Mouse (Mus musculus): Measurements from ENCODE around the gene Phka1. TPM values are rescaled to one million over a fixed set of nuclear protein-coding genes. Genes with fewer than 3 reads are reported as not detected.

The Phka1 gene
- polyA plus RNA-seq, 1 experiment from 2014 or later = 5.8 TPM

DNA sequence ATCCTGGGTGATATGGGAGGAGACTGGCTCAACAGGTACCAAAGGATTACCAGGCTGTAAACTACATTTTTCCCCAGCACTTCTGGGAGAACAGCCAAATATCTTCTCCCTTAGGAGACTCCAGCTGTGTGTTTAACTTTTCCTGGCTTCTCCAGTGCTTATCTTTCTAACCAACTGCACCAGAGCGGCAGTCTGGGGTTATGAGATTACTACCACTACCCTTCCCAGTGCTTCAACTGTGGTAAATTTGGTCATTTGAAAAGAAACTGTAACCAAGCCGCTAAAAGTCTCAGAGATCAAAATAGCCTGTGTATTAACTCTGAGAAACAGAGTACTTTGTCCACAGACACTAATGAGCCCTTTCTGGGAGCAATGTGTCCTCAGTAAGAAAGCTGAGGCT, 42.8 kb downstream of the Phka1 start:
- no peaks in the 10 kb centered on the region for H3K9me3 ChIP-seq (ENCODE audit: control insufficient read depth, low read length)
- H3K9ac ChIP-seq (ENCODE audit: low read length) = no peak overlapping the region
- H3K27ac ChIP-seq (ENCODE audit: low read depth, low read length) = no peak overlapping the region
- H3K4me2 ChIP-seq = no peak overlapping the region
- ATAC-seq (ENCODE audit: low FRiP score) = no peak
- no peak overlapping the region for H3K4me3 ChIP-seq (ENCODE audit: low read depth, low read length)
- H3K4me1 ChIP-seq (ENCODE audit: control insufficient read depth, insufficient read depth, low read length) = no peaks in the 10 kb centered on the region
- H3K36me3 ChIP-seq (ENCODE audit: control insufficient read depth, insufficient read depth, low read length) = no peaks in the 10 kb centered on the region
- 70% methylated on average over 2 of the region's 2 CpGs for WGBS
- DNase-seq (ENCODE audit: low spot score, missing footprints) = no peak
- H3K27me3 ChIP-seq (ENCODE audit: control insufficient read depth, insufficient read depth, low read length) = peaks cover 4% of the 10 kb centered on the region; the same call in 1 of the 2 replicates

DNA sequence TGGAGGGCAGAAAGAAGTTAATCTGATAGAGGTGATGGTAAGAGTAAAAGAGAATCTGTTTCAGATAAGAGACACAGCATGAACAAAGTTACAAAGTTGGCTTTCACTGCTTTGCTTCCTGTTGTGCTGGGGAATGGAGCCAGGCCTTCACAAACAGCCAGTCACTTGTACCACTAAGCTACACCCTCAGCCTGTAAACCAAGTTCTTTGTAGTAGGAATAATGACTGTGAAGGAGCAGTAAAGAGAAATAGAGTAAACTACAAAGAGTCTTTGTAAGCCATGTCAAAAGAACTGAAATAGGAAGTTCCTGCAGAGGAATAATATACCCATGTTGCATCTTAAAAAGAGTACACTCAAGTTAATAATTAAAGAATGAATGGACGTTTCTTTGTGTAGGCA, 55.5 kb downstream of the Phka1 start:
- DNase-seq (ENCODE audit: low spot score, missing footprints) (no peak), ATAC-seq (ENCODE audit: low FRiP score) (no peak)
- Histone ChIP-seq H3K27ac (ENCODE audit: low read depth, low read length) (no peak overlapping the region), H3K4me3 (ENCODE audit: low read depth, low read length) (no peak overlapping the region), H3K36me3 (ENCODE audit: control insufficient read depth, insufficient read depth, low read length) (no peaks in the 10 kb centered on the region), H3K4me2 (no peak overlapping the region), H3K4me1 (ENCODE audit: control insufficient read depth, insufficient read depth, low read length) (no peaks in the 10 kb centered on the region), H3K9ac (ENCODE audit: low read length) (no peak overlapping the region), H3K9me3 (ENCODE audit: control insufficient read depth, low read length) (no peaks in the 10 kb centered on the region), H3K27me3 (ENCODE audit: control insufficient read depth, insufficient read depth, low read length) (peaks cover 2% of the 10 kb centered on the region; the same call in 1 of the 2 replicates)
- 66% methylated on average over 1 of the region's 1 CpGs for WGBS

DNA sequence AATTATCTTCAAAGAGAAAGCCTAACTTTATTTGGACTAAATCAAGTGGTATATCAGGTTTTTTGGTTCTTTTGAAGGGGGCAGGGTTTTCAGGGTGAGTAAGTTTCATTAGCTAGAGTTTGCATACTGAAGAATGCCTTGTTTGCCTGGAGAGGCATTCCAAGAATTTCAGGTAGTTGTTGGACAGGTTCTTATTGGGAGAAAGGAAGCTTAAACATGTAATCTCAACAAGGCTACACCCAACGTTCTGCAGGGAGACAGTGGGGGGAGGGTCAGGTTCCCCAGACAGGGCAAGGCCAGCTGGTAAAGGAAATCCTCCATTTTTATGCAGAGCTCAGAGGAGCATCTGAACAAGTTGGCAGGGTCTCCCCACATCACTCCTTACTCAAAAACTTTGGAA, 72.9 kb downstream of the Phka1 start:
- Histone ChIP-seq H3K27ac (ENCODE audit: low read depth, low read length) (no peak overlapping the region), H3K4me2 (no peak overlapping the region), H3K27me3 (ENCODE audit: control insufficient read depth, insufficient read depth, low read length) (no peaks in the 10 kb centered on the region), H3K9ac (ENCODE audit: low read length) (no peak overlapping the region), H3K9me3 (ENCODE audit: control insufficient read depth, low read length) (no peaks in the 10 kb centered on the region), H3K4me3 (ENCODE audit: low read depth, low read length) (no peak overlapping the region), H3K36me3 (ENCODE audit: control insufficient read depth, insufficient read depth, low read length) (no peaks in the 10 kb centered on the region), H3K4me1 (ENCODE audit: control insufficient read depth, insufficient read depth, low read length) (no peaks in the 10 kb centered on the region)
- WGBS = 50% methylated on average over 1 of the region's 1 CpGs
- ATAC-seq (ENCODE audit: low FRiP score) (no peak), DNase-seq (ENCODE audit: low spot score, missing footprints) (no peak)

DNA sequence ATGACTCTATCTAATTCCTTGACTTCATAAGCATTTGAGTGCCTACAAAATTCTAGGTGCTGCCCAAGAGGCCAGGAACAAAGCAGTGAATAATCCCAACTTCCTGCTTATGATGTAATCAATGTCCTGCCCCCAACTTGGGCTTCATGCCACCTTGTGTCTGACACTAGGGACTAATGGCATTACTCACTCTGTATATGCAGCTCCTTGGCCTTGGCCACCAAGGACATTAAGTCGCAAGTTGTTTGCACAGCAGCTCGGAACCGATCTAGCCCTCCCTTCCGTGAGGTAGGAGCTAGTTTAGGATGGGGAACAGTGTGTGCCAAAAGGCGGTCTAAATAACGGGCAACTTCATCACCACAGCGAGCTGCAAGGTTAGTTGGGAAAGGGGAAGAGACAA, 87.1 kb downstream of the Phka1 start:
- H3K4me3 ChIP-seq (ENCODE audit: low read depth, low read length) = no peak overlapping the region
- no peak overlapping the region for H3K4me2 ChIP-seq
- H3K36me3 ChIP-seq (ENCODE audit: control insufficient read depth, insufficient read depth, low read length) = no peaks in the 10 kb centered on the region
- no peaks in the 10 kb centered on the region for H3K4me1 ChIP-seq (ENCODE audit: control insufficient read depth, insufficient read depth, low read length)
- H3K9me3 ChIP-seq (ENCODE audit: control insufficient read depth, low read length) = no peaks in the 10 kb centered on the region
- no peak overlapping the region for H3K27ac ChIP-seq (ENCODE audit: low read depth, low read length)
- no peak overlapping the region for H3K9ac ChIP-seq (ENCODE audit: low read length)
- H3K27me3 ChIP-seq (ENCODE audit: control insufficient read depth, insufficient read depth, low read length) = no peaks in the 10 kb centered on the region
- WGBS = 93% methylated on average over 7 of the region's 7 CpGs
- DNase-seq (ENCODE audit: low spot score, missing footprints) = no peak
- ATAC-seq (ENCODE audit: low FRiP score) = no peak

DNA sequence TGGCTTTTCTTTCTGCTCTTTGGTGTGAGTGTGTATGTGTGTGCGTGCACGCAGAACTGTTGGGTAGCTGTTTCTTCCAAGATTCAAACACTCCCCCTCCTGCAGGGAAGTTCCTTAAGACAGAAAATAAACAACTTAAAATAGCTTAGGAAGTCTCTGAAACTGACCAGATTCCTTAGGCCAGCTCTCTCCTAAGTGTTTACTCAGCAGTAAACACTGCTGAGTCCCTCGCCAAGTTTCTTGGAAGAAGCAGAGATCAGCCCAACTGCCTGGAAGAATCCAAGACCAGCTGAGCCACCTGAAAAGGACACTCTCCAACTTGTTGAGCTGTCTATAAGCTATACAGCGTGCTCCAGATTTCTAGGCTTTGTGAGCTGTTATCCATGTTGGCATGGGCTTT, 134.8 kb downstream of the Phka1 start:
- no peak for DNase-seq (ENCODE audit: low spot score, missing footprints)
- Histone ChIP-seq H3K36me3 (ENCODE audit: control insufficient read depth, insufficient read depth, low read length) (no peaks in the 10 kb centered on the region), H3K4me1 (ENCODE audit: control insufficient read depth, insufficient read depth, low read length) (no peaks in the 10 kb centered on the region), H3K4me3 (ENCODE audit: low read depth, low read length) (no peak overlapping the region), H3K27me3 (ENCODE audit: control insufficient read depth, insufficient read depth, low read length) (peaks cover 3% of the 10 kb centered on the region; the same call in 1 of the 2 replicates), H3K9ac (ENCODE audit: low read length) (no peak overlapping the region), H3K4me2 (no peak overlapping the region), H3K9me3 (ENCODE audit: control insufficient read depth, low read length) (no peaks in the 10 kb centered on the region), H3K27ac (ENCODE audit: low read depth, low read length) (no peak overlapping the region)
- no peak for ATAC-seq (ENCODE audit: low FRiP score)
- 83% methylated on average over 4 of the region's 4 CpGs for WGBS

DNA sequence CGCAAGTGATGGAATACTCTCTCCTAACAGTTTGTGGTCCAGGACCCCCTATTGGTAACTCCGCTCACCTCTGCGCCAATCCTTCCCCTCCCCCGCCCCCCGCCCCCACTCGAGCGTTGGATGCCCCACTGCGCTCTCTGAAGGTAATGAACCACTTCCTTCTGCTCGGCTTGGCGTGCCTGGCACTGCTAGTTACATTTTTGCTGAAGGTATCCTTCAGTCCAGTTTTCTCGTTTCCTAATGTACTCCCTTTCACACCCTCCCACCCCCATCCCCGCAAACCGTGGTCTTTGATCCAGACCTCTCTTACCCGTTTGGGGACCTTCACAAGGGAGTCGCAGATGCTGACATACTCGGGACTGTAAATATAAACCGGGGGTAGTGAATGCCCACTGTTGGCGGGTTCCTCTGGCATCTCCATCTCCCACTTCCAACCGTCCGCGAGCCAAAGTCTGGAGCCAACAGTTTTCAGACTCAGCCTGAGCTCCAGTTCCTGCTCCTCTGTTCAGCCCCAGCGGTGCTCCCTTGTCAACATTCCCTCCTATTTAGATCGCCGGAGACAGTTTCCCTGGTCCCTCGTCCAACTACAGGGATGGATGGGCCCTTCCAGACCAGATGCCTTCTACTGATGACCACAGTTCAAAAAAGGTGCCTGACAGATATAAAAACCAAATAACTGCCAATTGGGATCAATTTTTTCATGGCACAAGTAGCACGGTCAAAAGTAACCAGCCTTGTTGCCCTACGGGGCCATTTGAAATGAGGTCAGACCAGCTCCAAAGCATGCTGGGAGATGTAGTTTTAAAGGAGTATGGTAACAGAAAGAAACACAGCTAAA, 139.2 kb downstream of the Phka1 start, which contains the start of gene Hdac8:
TSS of gene Hdac8 (minus strand) at position 716 of the 838 bp plus-strand sequence.
- peak; percentile 95 for DNase-seq (ENCODE audit: low spot score, missing footprints)
- peaks cover 3% of the 10 kb centered on the region; the same call in 1 of the 2 replicates for H3K27me3 ChIP-seq (ENCODE audit: control insufficient read depth, insufficient read depth, low read length)
- peak within 1 kb of the TSS; percentile 53 for H3K4me2 ChIP-seq
- peak within 1 kb of the TSS; percentile 52 for H3K4me3 ChIP-seq (ENCODE audit: low read depth, low read length)
- no peak within 1 kb of the TSS for H3K27ac ChIP-seq (ENCODE audit: low read depth, low read length)
- WGBS = 23% methylated on average over 26 of the region's 27 CpGs
- H3K36me3 ChIP-seq (ENCODE audit: control insufficient read depth, insufficient read depth, low read length) = no peaks in the 10 kb centered on the region
- no peaks in the 10 kb centered on the region for H3K9me3 ChIP-seq (ENCODE audit: control insufficient read depth, low read length)
- peak within 1 kb of the TSS; percentile 51 for H3K9ac ChIP-seq (ENCODE audit: low read length)
- peak; percentile 85 for ATAC-seq (ENCODE audit: low FRiP score)
- no peaks in the 10 kb centered on the region for H3K4me1 ChIP-seq (ENCODE audit: control insufficient read depth, insufficient read depth, low read length)

DNA sequence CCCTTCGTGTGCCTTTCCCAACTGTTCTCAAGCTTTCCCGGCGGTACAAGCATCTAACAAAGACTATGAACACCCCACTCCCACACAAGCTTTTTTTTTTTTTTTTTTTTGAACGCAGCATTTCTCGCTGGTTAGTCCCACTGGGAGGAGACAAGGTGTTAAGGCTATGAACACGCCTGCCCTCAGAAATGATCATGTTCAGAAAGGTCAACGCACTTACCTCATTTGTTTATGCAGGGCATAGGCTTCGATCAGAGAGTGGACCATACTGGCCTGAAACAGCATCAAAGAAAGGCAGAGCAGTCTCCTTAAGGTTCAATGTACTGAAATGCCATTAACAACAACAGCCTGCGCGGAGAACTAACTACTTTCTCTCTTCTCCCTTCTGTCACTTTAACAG, 139.9 kb downstream of the Phka1 start:
- ATAC-seq (ENCODE audit: low FRiP score) (0 out of 2 replicates have a peak, but pooled peaks have one; percentile 4), DNase-seq (ENCODE audit: low spot score, missing footprints) (no peak)
- H3K27me3 ChIP-seq (ENCODE audit: control insufficient read depth, insufficient read depth, low read length) = peaks cover 3% of the 10 kb centered on the region; the same call in 1 of the 2 replicates
- H3K4me2 ChIP-seq = peak overlapping the region; percentile 53
- no peaks in the 10 kb centered on the region for H3K36me3 ChIP-seq (ENCODE audit: control insufficient read depth, insufficient read depth, low read length)
- H3K4me3 ChIP-seq (ENCODE audit: low read depth, low read length) = peak overlapping the region; percentile 52
- peak overlapping the region; percentile 51; the same call in 1 of the 2 replicates for H3K9ac ChIP-seq (ENCODE audit: low read length)
- H3K9me3 ChIP-seq (ENCODE audit: control insufficient read depth, low read length) = no peaks in the 10 kb centered on the region
- WGBS = 36% methylated on average over 10 of the region's 10 CpGs
- no peaks in the 10 kb centered on the region for H3K4me1 ChIP-seq (ENCODE audit: control insufficient read depth, insufficient read depth, low read length)
- no peak overlapping the region for H3K27ac ChIP-seq (ENCODE audit: low read depth, low read length)

DNA sequence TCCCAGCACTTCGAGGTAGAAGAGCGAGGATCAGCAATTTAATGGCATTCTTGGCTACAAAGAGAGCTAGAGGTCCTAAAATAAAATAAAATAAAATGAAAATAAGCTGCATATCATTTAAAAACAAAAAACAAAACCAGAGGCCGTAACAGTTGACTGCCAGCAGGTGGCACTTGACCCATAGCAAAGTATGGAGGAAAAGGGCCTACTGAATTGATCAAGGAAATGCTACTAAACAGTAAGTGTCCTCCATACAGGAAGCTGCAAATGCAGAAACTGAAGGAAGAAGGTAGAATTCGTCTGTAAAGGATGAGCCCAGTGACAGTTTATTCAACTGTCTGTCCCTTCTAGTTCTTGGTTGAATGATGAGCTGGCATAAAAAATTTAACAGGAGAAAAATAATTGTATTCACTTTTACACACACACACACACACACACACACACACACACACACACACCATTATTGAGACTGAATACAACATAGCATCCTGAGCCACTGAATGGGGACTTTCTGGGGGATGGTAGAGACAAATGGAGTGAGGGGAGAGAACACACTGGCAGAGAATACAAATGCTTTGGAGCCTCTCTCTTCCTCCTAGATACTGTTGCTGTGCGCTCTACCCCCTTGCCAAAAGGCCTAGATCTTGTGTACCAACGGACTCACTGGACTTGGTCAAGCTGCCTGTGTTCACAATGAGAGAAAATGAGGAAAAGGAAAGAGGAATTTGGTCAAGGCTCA, 149.9 kb downstream of the Phka1 start:
- H3K9ac ChIP-seq (ENCODE audit: low read length) = no peak overlapping the region
- no peak overlapping the region for H3K27ac ChIP-seq (ENCODE audit: low read depth, low read length)
- WGBS = 62% methylated on average over 6 of the region's 6 CpGs
- H3K27me3 ChIP-seq (ENCODE audit: control insufficient read depth, insufficient read depth, low read length) = peaks cover 2% of the 10 kb centered on the region
- no peak for DNase-seq (ENCODE audit: low spot score, missing footprints)
- no peak for ATAC-seq (ENCODE audit: low FRiP score)
- no peaks in the 10 kb centered on the region for H3K9me3 ChIP-seq (ENCODE audit: control insufficient read depth, low read length)
- no peaks in the 10 kb centered on the region for H3K36me3 ChIP-seq (ENCODE audit: control insufficient read depth, insufficient read depth, low read length)
- H3K4me1 ChIP-seq (ENCODE audit: control insufficient read depth, insufficient read depth, low read length) = no peaks in the 10 kb centered on the region
- H3K4me2 ChIP-seq = no peak overlapping the region
- H3K4me3 ChIP-seq (ENCODE audit: low read depth, low read length) = no peak overlapping the region

DNA sequence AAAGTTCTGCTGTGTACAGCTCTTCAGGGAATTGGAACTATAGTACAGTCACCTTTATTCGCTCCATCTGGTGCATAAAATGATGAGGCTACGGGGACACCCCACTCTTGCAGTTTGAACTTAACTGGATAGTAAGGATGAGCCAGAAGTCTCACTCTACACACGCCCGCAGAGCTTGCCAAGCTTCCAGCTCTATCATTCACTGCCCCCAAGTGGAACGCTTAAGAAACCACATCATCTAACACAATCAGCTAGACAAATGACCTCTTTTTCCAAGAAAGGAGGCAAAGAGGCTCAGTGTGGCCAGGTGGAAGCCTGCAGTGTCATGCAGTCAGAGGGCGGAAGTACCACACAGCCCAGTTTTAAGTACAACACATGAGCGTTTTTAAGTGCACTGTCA, 158.5 kb downstream of the Phka1 start:
- H3K27ac ChIP-seq (ENCODE audit: low read depth, low read length) = no peak overlapping the region
- H3K4me2 ChIP-seq = no peak overlapping the region
- no peaks in the 10 kb centered on the region for H3K36me3 ChIP-seq (ENCODE audit: control insufficient read depth, insufficient read depth, low read length)
- no peaks in the 10 kb centered on the region for H3K9me3 ChIP-seq (ENCODE audit: control insufficient read depth, low read length)
- H3K9ac ChIP-seq (ENCODE audit: low read length) = no peak overlapping the region
- H3K4me3 ChIP-seq (ENCODE audit: low read depth, low read length) = no peak overlapping the region
- H3K27me3 ChIP-seq (ENCODE audit: control insufficient read depth, insufficient read depth, low read length) = no peaks in the 10 kb centered on the region; the same call in 1 of the 2 replicates
- DNase-seq (ENCODE audit: low spot score, missing footprints) = no peak
- no peak for ATAC-seq (ENCODE audit: low FRiP score)
- WGBS = 78% methylated on average over 7 of the region's 7 CpGs
- H3K4me1 ChIP-seq (ENCODE audit: control insufficient read depth, insufficient read depth, low read length) = no peaks in the 10 kb centered on the region
